Mouse (Mus musculus) bone marrow, adult 2 months (tissue): ENCODE data around the gene Lsamp.

Experiments used
- CTCF ChIP-seq: fragments of 200-500 bp; IDR thresholded peaks from 2 replicates; pipeline ENCODE4 v1.5.1; 2011; ENCODE audit warnings: low read length, control low read depth; ENCODE audit not compliant: control insufficient read depth, insufficient read depth
- POLR2A ChIP-seq: fragments of 200-500 bp; IDR thresholded peaks from 2 replicates; pipeline ENCODE4 v1.6.1; 2011; ENCODE audit warnings: low read depth, mild to moderate bottlenecking, control low read depth, low read length, borderline replicate concordance; ENCODE audit not compliant: control insufficient read depth

DNA sequence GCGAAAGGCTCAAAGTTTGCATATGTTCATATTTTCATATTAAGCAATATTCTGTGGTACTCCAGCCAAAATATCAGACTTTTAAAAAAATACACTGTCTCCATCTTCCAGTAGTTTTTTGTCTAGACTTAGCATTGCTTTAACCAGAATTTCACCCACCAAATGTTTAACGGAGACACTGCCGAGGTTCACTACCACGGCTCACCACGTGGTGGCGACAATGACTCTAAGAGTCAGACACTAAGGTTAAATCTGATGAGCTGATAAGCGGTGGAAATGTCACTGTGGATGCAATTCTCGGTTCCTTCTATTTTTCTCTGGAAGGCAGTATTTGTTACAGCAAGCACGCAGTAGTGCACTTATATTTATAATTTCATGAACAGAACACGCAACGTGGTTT lies 2188.3 kb downstream of the Lsamp start:
- TF ChIP-seq POLR2A (no peak), CTCF (peak; percentile 66)
